In the genomic region with DNA sequence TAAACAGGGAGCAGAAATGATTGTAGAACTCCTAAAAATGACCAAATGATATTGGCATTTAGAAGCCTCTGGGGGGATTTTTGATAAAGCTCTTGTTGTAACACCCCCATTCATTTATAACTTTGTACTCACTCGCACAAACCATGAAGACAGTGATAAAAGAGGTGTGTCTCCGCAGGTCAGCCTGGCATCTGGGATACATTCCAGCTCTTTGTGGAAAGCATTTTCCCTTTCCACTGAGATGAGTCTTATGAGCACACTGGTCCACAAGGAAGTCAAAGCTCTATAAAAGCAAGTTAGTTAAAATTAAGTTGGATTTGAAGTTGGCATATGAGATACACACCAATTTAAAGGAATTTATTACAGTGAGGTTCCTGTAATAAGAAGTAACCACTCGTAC, we compare ENCODE assay signal across 12 mouse cellular contexts.
"Had no signal": no experiment of that assay in that cellular context is flagged by ENCODE, and none has a peak within 500 bp of the region (broad histone marks: within the 10 kb centered on the region; RNA-seq: fewer than 3 reads in every experiment).

No protein-coding gene starts in this region.

- DNase-seq: left cerebral cortex, postnatal 4 days; liver; liver, embryonic 13.5 days; liver, postnatal 0 days; lung, adult 18-20 months; lung, adult 2 months; lung, embryonic 14.5 days; lung, postnatal 10 days; lung, postnatal 14 days; lung, postnatal 36 days; lung, postnatal 4 days; midbrain, embryonic 14.5 days had no signal
